Mouse (Mus musculus): ENCODE data around the gene Olfr661. TPM values are rescaled to one million over a fixed set of nuclear protein-coding genes. Genes with fewer than 3 reads are reported as not detected.
A peak's percentile ranks its signal among the peaks of the same experiment; 100 is the strongest.

Olfr661 gene
- total RNA-seq (2021) = not detected

DNA sequence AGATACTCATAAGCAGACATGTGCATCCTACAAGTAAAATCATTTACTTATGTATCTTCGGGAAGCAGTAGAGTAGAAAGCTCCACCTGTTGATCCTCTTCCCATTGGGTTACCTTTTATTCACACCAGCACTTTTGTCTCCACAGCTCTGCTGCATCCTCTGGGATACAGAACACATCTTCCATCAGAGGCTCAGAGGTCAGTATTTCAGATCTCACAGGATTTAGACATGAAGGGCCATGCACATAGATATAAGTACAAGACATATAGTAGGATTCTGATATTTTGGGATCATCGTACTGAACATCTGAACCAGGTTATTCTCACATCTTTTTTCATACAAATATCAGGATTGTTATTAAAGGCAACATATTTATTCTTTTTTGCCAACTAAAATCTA, at the start of gene Olfr661:
TSS of gene Olfr661 (plus strand) at position 301 of the 400 bp plus-strand sequence.
- no peak for DNase-seq

DNA sequence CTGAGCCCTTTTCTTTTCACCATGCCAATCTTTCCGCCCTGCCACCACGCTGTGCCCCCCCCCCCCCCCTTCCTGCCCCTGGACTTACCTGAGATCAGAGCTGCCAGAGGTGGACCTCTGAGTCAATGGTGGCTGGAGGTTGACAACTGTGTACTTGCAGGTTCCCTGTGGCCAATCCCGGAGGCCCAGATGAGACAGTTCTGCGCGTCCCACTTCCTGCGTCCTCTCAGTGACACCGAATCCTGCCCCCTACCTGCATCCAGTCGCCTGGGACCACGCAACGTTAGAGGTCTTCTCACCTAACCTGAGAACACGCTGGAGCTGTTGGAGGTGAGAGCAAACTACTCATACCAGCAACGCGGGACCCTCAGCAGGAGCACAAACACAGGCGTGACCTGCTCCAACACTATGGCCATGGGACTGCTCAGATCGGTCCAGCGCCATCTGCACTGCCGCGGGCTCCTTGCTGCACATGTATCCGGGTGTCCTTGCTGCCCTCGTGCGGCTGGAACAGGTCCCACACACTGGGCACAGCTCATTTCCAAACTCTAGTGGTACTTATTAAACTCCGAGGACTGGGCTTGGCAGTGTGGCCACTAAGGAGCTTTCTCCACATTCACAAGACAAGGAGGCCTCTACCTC, 39.3 kb upstream of the Olfr661 start, which contains the start of gene Olfr658:
TSS of gene Olfr658 (minus strand) at position 465 of the 642 bp plus-strand sequence.
- DNase-seq = peak; percentile 1 to 9

DNA sequence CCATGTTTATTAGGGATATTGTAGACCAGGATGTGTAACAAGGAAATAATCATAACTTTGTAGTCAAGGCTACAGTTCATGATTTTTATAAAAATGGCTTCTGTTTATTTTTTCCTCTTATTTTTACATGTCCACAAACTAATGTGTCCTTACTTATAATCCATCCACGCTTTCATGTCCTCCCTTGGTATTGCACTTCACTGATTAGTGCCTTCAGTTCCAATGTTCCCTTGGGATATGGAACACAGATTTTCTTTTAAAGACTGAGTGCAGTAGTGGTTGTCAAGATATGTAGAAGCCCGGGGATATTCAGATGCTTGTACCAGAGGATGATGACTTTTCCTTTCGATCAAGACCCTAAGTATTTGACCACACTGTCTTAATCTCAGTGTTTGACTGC, 19.8 kb upstream of the Olfr661 start, which contains the start of gene Olfr659:
TSS of gene Olfr659 (plus strand) at position 301 of the 400 bp plus-strand sequence.
- no peak for DNase-seq

Other genes starting within 250 kb of the Olfr661 start
- under 1 TPM; 0.47 to 0.51 TPM for gene Trim30a, start 221.3 kb upstream of the Olfr661 start, total RNA-seq (2021)
- gene Trim30d, start 178.7 kb upstream of the Olfr661 start, total RNA-seq (2021) = under 1 TPM in 1 of 2 experiments, not detected in 1; 0.27 TPM
- gene Olfr651, start 136.4 kb upstream of the Olfr661 start, total RNA-seq (2021) = not detected
- gene Olfr652, start 125.6 kb upstream of the Olfr661 start, total RNA-seq (2021) = not detected
- gene Olfr653, start 109.2 kb upstream of the Olfr661 start, total RNA-seq (2021) = not detected
- not detected for gene Olfr654, start 99.5 kb upstream of the Olfr661 start, total RNA-seq (2021)
- not detected for gene Olfr655, start 84.7 kb upstream of the Olfr661 start, total RNA-seq (2021)
- not detected for gene Olfr656, start 72.5 kb upstream of the Olfr661 start, total RNA-seq (2021)
- gene Olfr657, start 61.7 kb upstream of the Olfr661 start, total RNA-seq (2021) = not detected
- gene Olfr658, start 39.2 kb upstream of the Olfr661 start, total RNA-seq (2021) = not detected
- not detected for gene Olfr659, start 19.7 kb upstream of the Olfr661 start, total RNA-seq (2021)
- gene Usp17le, start 91.0 kb downstream of the Olfr661 start, total RNA-seq (2021) = not detected
- gene Usp17lb, start 156.1 kb downstream of the Olfr661 start, total RNA-seq (2021) = not detected
- not detected for gene Usp17la, start 170.5 kb downstream of the Olfr661 start, total RNA-seq (2021)
- gene Olfr665, start 191.5 kb downstream of the Olfr661 start, total RNA-seq (2021) = not detected
- not detected for gene Olfr666, start 209.5 kb downstream of the Olfr661 start, total RNA-seq (2021)
- gene Olfr667, start 235.0 kb downstream of the Olfr661 start, total RNA-seq (2021) = not detected
- not detected for gene Olfr668, start 241.6 kb downstream of the Olfr661 start, total RNA-seq (2021)
- not detected for gene Olfr669, start 247.7 kb downstream of the Olfr661 start, total RNA-seq (2021)

All from layer of hippocampus, postnatal 36 days (tissue).